Mouse (Mus musculus) cortical plate, adult 2 months (tissue): Measurements from ENCODE around the gene Cdc40.

ENCODE experiments used
- CTCF ChIP-seq: fragments of 200-500 bp; IDR thresholded peaks from 2 replicates; pipeline ENCODE4 v1.5.1; 2011; ENCODE audit warnings: mild to moderate bottlenecking, control low read depth, low read length; ENCODE audit not compliant: insufficient read depth; ENCODE audit errors: extremely low read depth
- POLR2A ChIP-seq: fragments of 200-500 bp; IDR thresholded peaks from 2 replicates; pipeline ENCODE4 v1.6.1; 2011; ENCODE audit warnings: mild to moderate bottlenecking, low read length, control low read depth; ENCODE audit not compliant: insufficient read depth; ENCODE audit errors: extremely low read depth

DNA sequence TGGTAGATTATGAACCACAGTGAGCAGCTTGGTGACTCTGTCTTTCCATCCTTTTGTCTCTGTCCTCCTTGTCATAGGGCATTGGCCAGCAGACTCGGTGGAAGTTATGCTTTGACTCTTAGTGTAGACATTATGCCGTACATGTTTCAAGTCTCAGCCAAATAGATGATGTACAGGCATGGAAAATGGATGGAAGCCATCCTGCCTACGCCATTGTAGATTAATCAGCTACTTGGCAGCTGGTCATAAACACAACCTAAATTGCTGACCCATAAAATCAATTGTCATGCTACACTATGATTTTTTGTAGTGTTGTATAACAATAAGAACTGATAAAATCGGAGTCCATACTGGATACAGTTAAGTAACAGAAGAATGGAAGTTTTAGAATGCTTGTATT lies 18.7 kb upstream of the Cdc40 start:
- TF ChIP-seq POLR2A (no peak), CTCF (no peak)
